Mouse (Mus musculus): ENCODE data around the gene Trp53i11. TPM values are rescaled to one million over a fixed set of nuclear protein-coding genes. Genes with fewer than 3 reads are reported as not detected.
A peak's percentile ranks its signal among the peaks of the same experiment; 100 is the strongest.

Gene Trp53i11
- polyA plus RNA-seq, 1 experiment from 2014 or later, result 24.2 TPM

GRCm38 (mm10) chr2:93237055-93237454, 49.7 kb downstream of the Trp53i11 start:
- no peaks in the 10 kb centered on the region for H3K9me3 ChIP-seq
- H3K36me3 ChIP-seq, result peaks cover 3% of the 10 kb centered on the region; the same call in 1 of the 2 replicates
- H3K4me3 ChIP-seq, result no peak overlapping the region
- H3K4me1 ChIP-seq, result peaks cover 63% of the 10 kb centered on the region
- 56% methylated on average over 1 of the region's 1 CpGs for WGBS
- H3K27ac ChIP-seq, result peak overlapping the region; percentile 59
- no peak for DNase-seq (ENCODE audit: low spot score)
- H3K27me3 ChIP-seq (ENCODE audit: insufficient read depth, poor library complexity, severe bottlenecking), result no peaks in the 10 kb centered on the region

GRCm38 (mm10) chr2:93238864-93239263, 51.5 kb downstream of the Trp53i11 start:
- H3K4me3 ChIP-seq, result no peak overlapping the region
- H3K27ac ChIP-seq, result peak overlapping the region; percentile 43; the same call in 1 of the 2 replicates
- 87% methylated on average over 6 of the region's 6 CpGs for WGBS
- no peaks in the 10 kb centered on the region for H3K27me3 ChIP-seq (ENCODE audit: insufficient read depth, poor library complexity, severe bottlenecking)
- H3K36me3 ChIP-seq, result peaks cover 3% of the 10 kb centered on the region; the same call in 1 of the 2 replicates
- H3K9me3 ChIP-seq, result no peaks in the 10 kb centered on the region
- DNase-seq (ENCODE audit: low spot score), result no peak
- H3K4me1 ChIP-seq, result peaks cover 67% of the 10 kb centered on the region

DNA sequence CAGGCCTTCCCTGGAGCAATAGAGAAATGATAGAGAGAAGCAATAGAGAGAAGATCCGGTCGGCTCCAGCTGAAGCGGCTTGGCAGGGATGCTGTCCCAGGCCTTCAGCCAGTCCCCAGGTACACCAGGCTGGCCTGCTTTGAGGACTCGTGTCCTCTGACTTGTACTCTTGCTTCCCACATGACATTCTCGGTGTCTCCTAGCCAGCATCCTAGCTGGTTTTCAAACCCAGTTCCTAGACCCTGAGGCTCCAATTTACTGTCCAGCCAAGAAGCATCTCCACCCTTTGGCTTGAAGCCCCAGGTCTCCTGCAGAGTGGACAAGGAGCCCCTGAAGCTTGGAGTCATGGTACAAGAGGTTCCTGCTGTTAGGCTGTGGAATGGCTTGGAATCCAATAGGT, 54.8 kb downstream of the Trp53i11 start:
- no peaks in the 10 kb centered on the region for H3K27me3 ChIP-seq (ENCODE audit: insufficient read depth, poor library complexity, severe bottlenecking)
- no peaks in the 10 kb centered on the region for H3K9me3 ChIP-seq
- H3K27ac ChIP-seq, result peak overlapping the region; percentile 42
- no peak overlapping the region for H3K4me3 ChIP-seq
- WGBS, result 88% methylated on average over 5 of the region's 5 CpGs
- H3K36me3 ChIP-seq, result no peaks in the 10 kb centered on the region; the same call in 1 of the 2 replicates
- H3K4me1 ChIP-seq, result peaks cover 68% of the 10 kb centered on the region
- DNase-seq (ENCODE audit: low spot score), result no peak

DNA sequence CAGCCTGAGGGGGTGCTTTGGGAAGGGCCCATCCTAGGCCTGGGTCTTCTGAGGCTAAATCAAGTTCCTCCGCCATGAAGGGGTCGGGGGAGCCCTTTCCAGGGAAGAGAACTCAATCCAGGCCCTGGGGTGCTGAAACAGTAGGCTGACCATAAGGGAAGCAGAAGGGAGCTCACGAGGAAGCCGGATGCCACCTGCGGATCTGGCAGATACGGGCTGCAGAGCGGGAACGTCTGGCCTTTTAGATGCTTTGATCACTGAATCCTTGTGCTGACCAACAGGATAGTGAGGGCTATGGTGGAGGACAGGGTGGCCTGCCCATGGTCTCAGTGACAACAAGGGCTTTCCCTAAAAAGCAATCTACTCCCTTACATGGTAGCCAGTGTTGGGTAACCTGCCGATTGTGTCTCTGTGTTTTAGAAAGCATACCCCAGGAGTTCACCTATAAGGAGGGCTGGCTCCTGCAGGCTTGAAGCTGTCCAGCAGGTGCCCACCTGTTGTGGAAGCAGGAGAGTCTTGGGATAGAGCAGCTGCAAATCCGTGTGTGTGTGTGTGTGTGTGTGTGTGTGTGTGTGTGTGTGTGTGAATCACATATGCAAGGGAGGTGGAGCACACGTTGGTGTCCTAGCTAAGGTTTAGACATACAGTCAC, 56.2 kb downstream of the Trp53i11 start:
- no peak for DNase-seq (ENCODE audit: low spot score)
- Histone ChIP-seq H3K27ac (0 out of 2 replicates have a peak overlapping the region, but pooled peaks have one; percentile 47), H3K4me1 (peaks cover 54% of the 10 kb centered on the region), H3K9me3 (no peaks in the 10 kb centered on the region), H3K27me3 (ENCODE audit: insufficient read depth, poor library complexity, severe bottlenecking) (no peaks in the 10 kb centered on the region), H3K36me3 (no peaks in the 10 kb centered on the region), H3K4me3 (no peak overlapping the region)
- 79% methylated on average over 11 of the region's 11 CpGs for WGBS

DNA sequence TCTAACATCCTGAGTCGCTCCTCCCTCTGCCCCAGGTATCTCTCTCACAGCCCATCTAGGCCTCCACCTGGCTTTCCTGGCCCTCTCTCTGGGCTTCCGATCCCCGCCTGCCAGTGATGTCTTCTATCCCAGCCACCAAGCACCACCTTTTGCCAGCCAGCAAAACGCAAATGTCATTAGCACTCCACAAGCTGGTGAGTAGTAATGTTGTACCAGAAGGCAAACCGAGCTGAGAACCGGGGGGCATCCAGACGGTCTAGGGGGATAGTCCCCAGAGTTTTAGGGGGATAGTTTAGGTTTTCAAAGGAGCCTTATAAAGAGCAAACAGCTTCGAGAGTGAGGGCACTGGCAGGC, 56.7 kb downstream of the Trp53i11 start:
- 76% methylated on average over 8 of the region's 8 CpGs for WGBS
- Histone ChIP-seq H3K4me1 (peaks cover 49% of the 10 kb centered on the region), H3K36me3 (no peaks in the 10 kb centered on the region), H3K27me3 (ENCODE audit: insufficient read depth, poor library complexity, severe bottlenecking) (no peaks in the 10 kb centered on the region), H3K27ac (no peak overlapping the region), H3K4me3 (no peak overlapping the region), H3K9me3 (no peaks in the 10 kb centered on the region)
- DNase-seq (ENCODE audit: low spot score), result no peak

DNA sequence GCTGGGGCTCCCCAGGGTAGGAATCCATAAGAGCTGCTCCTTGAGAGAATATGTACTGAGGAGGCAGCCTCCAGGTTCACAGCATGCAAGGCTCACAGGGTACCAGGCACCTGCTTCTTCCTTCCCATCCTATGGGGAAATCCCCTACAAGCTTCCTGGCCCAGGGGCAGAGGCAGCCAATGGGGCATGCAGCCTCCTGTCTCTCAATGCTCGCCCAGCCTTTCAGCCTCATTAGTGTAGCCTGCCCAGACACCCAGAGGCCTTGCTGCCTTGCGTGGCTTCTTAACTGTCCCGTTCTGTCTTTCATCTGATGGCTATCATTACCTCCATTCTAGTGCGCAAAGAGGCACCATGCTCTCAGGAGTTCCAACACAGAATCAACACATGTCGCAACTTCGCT, 61.7 kb downstream of the Trp53i11 start:
- no peaks in the 10 kb centered on the region for H3K27me3 ChIP-seq (ENCODE audit: insufficient read depth, poor library complexity, severe bottlenecking)
- no peak for DNase-seq (ENCODE audit: low spot score)
- WGBS, result 78% methylated on average over 6 of the region's 6 CpGs
- H3K4me3 ChIP-seq, result no peak overlapping the region
- H3K27ac ChIP-seq, result 0 out of 2 replicates have a peak overlapping the region, but pooled peaks have one; percentile 4
- no peaks in the 10 kb centered on the region for H3K9me3 ChIP-seq
- 0 out of 2 replicates have a peak, but pooled peaks cover 2% of the 10 kb centered on the region for H3K36me3 ChIP-seq
- H3K4me1 ChIP-seq, result peaks cover 31% of the 10 kb centered on the region

DNA sequence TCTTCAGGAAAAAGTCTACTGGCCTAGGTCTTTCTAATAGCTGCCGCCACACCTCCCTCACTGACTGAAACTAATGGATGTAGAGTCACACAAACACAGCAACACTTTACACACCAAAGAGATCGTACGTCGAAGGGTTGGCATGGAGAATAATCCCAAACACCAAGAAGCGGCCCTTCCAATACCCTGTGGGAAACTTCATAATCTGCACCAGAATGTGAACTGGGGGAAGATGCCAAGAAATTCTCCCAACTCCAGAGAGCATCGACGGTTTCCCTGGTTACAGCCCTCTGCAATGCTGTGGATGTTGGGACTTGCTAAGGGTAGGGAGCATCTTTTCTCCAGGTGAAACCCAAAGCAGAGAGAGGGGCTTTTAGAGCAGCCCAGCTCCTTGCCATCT, 63.3 kb downstream of the Trp53i11 start:
- H3K27me3 ChIP-seq (ENCODE audit: insufficient read depth, poor library complexity, severe bottlenecking), result no peaks in the 10 kb centered on the region
- WGBS, result 91% methylated on average over 7 of the region's 7 CpGs
- H3K4me1 ChIP-seq, result peaks cover 35% of the 10 kb centered on the region
- no peak for DNase-seq (ENCODE audit: low spot score)
- H3K9me3 ChIP-seq, result no peaks in the 10 kb centered on the region
- no peak overlapping the region for H3K4me3 ChIP-seq
- 0 out of 2 replicates have a peak, but pooled peaks cover 2% of the 10 kb centered on the region for H3K36me3 ChIP-seq
- no peak overlapping the region for H3K27ac ChIP-seq

Other genes with a start within 250 kb of the Trp53i11 start
- 4.5 and 4.6 TPM in 2 replicates for gene Prdm11, start 141.4 kb upstream of the Trp53i11 start, polyA plus RNA-seq (2016; fragmentation: Nextera tagmentation; extraction: Ambion mirVana)
- gene Tspan18, start 147.0 kb downstream of the Trp53i11 start, polyA plus RNA-seq (2016; fragmentation: Nextera tagmentation; extraction: Ambion mirVana), result 64.2 and 67.0 TPM in 2 replicates

Data from heart, embryonic 10.5 days (tissue).